Mouse (Mus musculus) CH12.LX (cell line): ENCODE data around the gene Inpp4b. TPM values are rescaled to one million over a fixed set of nuclear protein-coding genes. Genes with fewer than 3 reads are reported as not detected.

ENCODE experiments used
- DNase-seq: peaks from one replicate; pipeline ENCODE4 v3.0.0-alpha.2; 2013; ENCODE audit errors: extremely low read depth
- H3K27ac ChIP-seq: 2 replicates; pipeline ENCODE4 v1.5.1; 2012; ENCODE audit warnings: low read depth, mild to moderate bottlenecking, control low read depth, moderate library complexity; ENCODE audit not compliant: insufficient read depth
- H3K27me3 ChIP-seq: replicated peaks from 2 replicates; pipeline ENCODE3; 2012; ENCODE audit warnings: inconsistent platforms
- H3K36me3 ChIP-seq, 2 experiments: replicated peaks in 1 of 2; 2 replicates each; pipeline versions ENCODE3 to v1.6.1; 2012; ENCODE audit warnings: inconsistent platforms in 1 of 2, low read length in 1 of 2, mild to moderate bottlenecking in 1 of 2, mixed read lengths in 1 of 2, moderate library complexity in 1 of 2; ENCODE audit not compliant: control insufficient read depth in 1 of 2, insufficient read depth in 1 of 2
- H3K4me1 ChIP-seq, 2 experiments: 2 replicates each; pipeline ENCODE4 v1.6.1; 2012; ENCODE audit warnings: inconsistent platforms in 1 of 2, moderate library complexity in 1 of 2; ENCODE audit not compliant: insufficient read depth in 2 of 2, control insufficient read depth in 1 of 2
- H3K4me2 ChIP-seq: 2 replicates; pipeline ENCODE4 v1.6.1; 2012; ENCODE audit warnings: low read depth, mild to moderate bottlenecking, control low read depth; ENCODE audit not compliant: poor library complexity, insufficient read depth, severe bottlenecking
- H3K4me3 ChIP-seq, 3 experiments: fragments of 150-350 bp in 1 of 3; sonication (generic) in 1 of 3; replicated peaks in 1 of 3; 2 replicates each; pipeline versions ENCODE3 to v1.5.1; 2011 to 2012; ENCODE audit warnings: low read depth in 2 of 3, low read length in 2 of 3, mild to moderate bottlenecking in 2 of 3, moderate library complexity in 2 of 3, control low read depth in 1 of 3, improper control_type of control experiment in 1 of 3, inconsistent platforms in 1 of 3, mixed read lengths in 1 of 3; ENCODE audit not compliant: poor library complexity in 1 of 3
- H3K79me2 ChIP-seq: replicated peaks from 2 replicates; pipeline ENCODE4 v1.6.1; 2012; ENCODE audit warnings: mild to moderate bottlenecking, moderate library complexity; ENCODE audit not compliant: control insufficient read depth, poor library complexity, insufficient read depth, severe bottlenecking; ENCODE audit errors: extremely low read depth
- H3K9ac ChIP-seq: 2 replicates; pipeline ENCODE4 v1.6.1; 2012; ENCODE audit warnings: low read depth, mild to moderate bottlenecking, control low read depth, moderate library complexity; ENCODE audit not compliant: insufficient read depth
- H3K9me3 ChIP-seq: replicated peaks from 2 replicates; pipeline ENCODE3; 2012; ENCODE audit warnings: low read length, inconsistent platforms, mixed read lengths
- CHD1 ChIP-seq: IDR thresholded peaks from 2 replicates; pipeline ENCODE4 v1.6.1; 2012; ENCODE audit warnings: low read depth, low read length, improper control_type of control experiment, inconsistent platforms
- CHD2 ChIP-seq: IDR thresholded peaks from 2 replicates; pipeline ENCODE4 v1.6.1; 2011; ENCODE audit warnings: low read length, improper control_type of control experiment
- CTCF ChIP-seq, 2 experiments: IDR thresholded peaks in 1 of 2; conservative IDR thresholded peaks in 1 of 2; 2 replicates each; pipeline ENCODE4 v1.5.1; 2011 to 2012; ENCODE audit warnings: low read depth in 2 of 2, low read length in 2 of 2, improper control_type of control experiment in 1 of 2, inconsistent platforms in 1 of 2, mild to moderate bottlenecking in 1 of 2, moderate library complexity in 1 of 2
- ELF1 ChIP-seq: IDR thresholded peaks from 2 replicates; pipeline ENCODE4 v1.6.1; 2014; ENCODE audit warnings: low read depth, mild to moderate bottlenecking, inconsistent platforms, low read length, improper control_type of control experiment
- EP300 ChIP-seq: IDR thresholded peaks from 2 replicates; pipeline ENCODE4 v1.6.1; 2011; ENCODE audit warnings: low read length, improper control_type of control experiment
- GABPA ChIP-seq: IDR thresholded peaks from 2 replicates; pipeline ENCODE4 v1.6.1; 2012; ENCODE audit warnings: low read depth, low read length, improper control_type of control experiment, inconsistent platforms; ENCODE audit not compliant: insufficient replicate concordance
- IRF4 ChIP-seq: IDR thresholded peaks from 2 replicates; pipeline ENCODE4 v1.6.1; 2014; ENCODE audit warnings: low read depth, mild to moderate bottlenecking, inconsistent platforms, low read length, improper control_type of control experiment
- JUN ChIP-seq: IDR thresholded peaks from 2 replicates; pipeline ENCODE4 v1.6.1; 2011; ENCODE audit warnings: low read depth, mild to moderate bottlenecking, low read length, improper control_type of control experiment, moderate library complexity; ENCODE audit not compliant: insufficient read depth
- MAFK ChIP-seq: IDR thresholded peaks from 2 replicates; pipeline ENCODE4 v1.6.1; 2011; ENCODE audit warnings: low read length, improper control_type of control experiment; ENCODE audit not compliant: insufficient replicate concordance
- MAX ChIP-seq: IDR thresholded peaks from 2 replicates; pipeline ENCODE4 v1.6.1; 2011; ENCODE audit warnings: low read length, improper control_type of control experiment
- MEF2A ChIP-seq: IDR thresholded peaks from 2 replicates; pipeline ENCODE4 v1.6.1; 2014; ENCODE audit warnings: low read depth, mild to moderate bottlenecking, inconsistent platforms, low read length, improper control_type of control experiment, borderline replicate concordance
- MXI1 ChIP-seq: IDR thresholded peaks from 2 replicates; pipeline ENCODE4 v1.6.1; 2011; ENCODE audit warnings: mild to moderate bottlenecking, low read depth, low read length, improper control_type of control experiment
- PAX5 ChIP-seq: IDR thresholded peaks from 2 replicates; pipeline ENCODE4 v1.6.1; 2012; ENCODE audit warnings: low read length, inconsistent platforms, mixed read lengths
- POLR2AphosphoS2 ChIP-seq: IDR thresholded peaks from 2 replicates; pipeline ENCODE4 v1.6.1; 2011; ENCODE audit warnings: low read depth, low read length, improper control_type of control experiment
- RAD21 ChIP-seq: IDR thresholded peaks from 2 replicates; pipeline ENCODE4 v1.6.1; 2011; ENCODE audit warnings: low read depth, mild to moderate bottlenecking, low read length, improper control_type of control experiment, moderate library complexity
- RCOR1 ChIP-seq: conservative IDR thresholded peaks from 2 replicates; pipeline ENCODE4 v1.6.1; 2012; ENCODE audit warnings: low read depth, mild to moderate bottlenecking, inconsistent platforms, low read length, improper control_type of control experiment
- SIN3A ChIP-seq: IDR thresholded peaks from 2 replicates; pipeline ENCODE4 v1.6.1; 2012; ENCODE audit warnings: low read length, improper control_type of control experiment, inconsistent platforms
- SMC3 ChIP-seq: IDR thresholded peaks from 2 replicates; pipeline ENCODE4 v1.6.1; 2011; ENCODE audit warnings: low read depth, low read length, improper control_type of control experiment
- TBP ChIP-seq: conservative IDR thresholded peaks from 2 replicates; pipeline ENCODE4 v1.6.1; 2011; ENCODE audit warnings: low read depth, low read length, improper control_type of control experiment
- UBTF ChIP-seq: IDR thresholded peaks from 2 replicates; pipeline ENCODE4 v1.6.1; 2012; ENCODE audit warnings: low read depth, mild to moderate bottlenecking, inconsistent platforms, low read length, improper control_type of control experiment, moderate library complexity
- USF1 ChIP-seq: IDR thresholded peaks from 2 replicates; pipeline ENCODE4 v1.6.1; 2014; ENCODE audit warnings: low read depth, mild to moderate bottlenecking, inconsistent platforms, low read length, improper control_type of control experiment
- USF2 ChIP-seq: conservative IDR thresholded peaks from 2 replicates; pipeline ENCODE4 v1.6.1; 2011; ENCODE audit warnings: low read depth, low read length, improper control_type of control experiment
- ZC3H11A ChIP-seq: IDR thresholded peaks from 2 replicates; pipeline ENCODE4 v1.6.1; 2012; ENCODE audit warnings: low read depth, mild to moderate bottlenecking, inconsistent platforms, low read length, improper control_type of control experiment
- ZKSCAN1 ChIP-seq: IDR thresholded peaks from 2 replicates; pipeline ENCODE4 v1.6.1; 2012; ENCODE audit warnings: low read depth, inconsistent platforms, low read length, improper control_type of control experiment, borderline replicate concordance
- ZMIZ1 ChIP-seq: IDR thresholded peaks from 2 replicates; pipeline ENCODE4 v1.6.1; 2012; ENCODE audit warnings: low read depth, mild to moderate bottlenecking, inconsistent platforms, low read length, improper control_type of control experiment
- dilution Hi-C: fragments of 300-500 bp; cut with MboI; formaldehyde crosslinking; loops from 2 replicates; pipeline ENCODE4 v1.14.3; 2020; ENCODE audit warnings: low sequenced_read_pairs; ENCODE audit not compliant: extremely low pct_unique_long_range_greater_than_20kb, extremely low pct_ligation_motif_present
- in situ Hi-C: fragments of 300-500 bp; cut with MboI; formaldehyde crosslinking; loops from 3 replicates; pipeline ENCODE4 v1.14.3; 2019; ENCODE audit warnings: low sequenced_read_pairs, low pct_ligation_motif_present, low pct_unique_long_range_greater_than_20kb, mixed read lengths
- polyA plus RNA-seq: library from polyadenylated mRNA; unstranded; fragments of >175 nt; gene quantifications from 2 replicates; pipeline ENCODE4 v1.2.1, GENCODE M21; 2012; ENCODE audit warnings: low read depth; ENCODE audit not compliant: insufficient read length
- total RNA-seq, 2 experiments: library from RNA; depleted of rRNA; stranded (reverse); fragments of 300-350 nt in 1 of 2; fragments of >200 nt in 1 of 2; gene quantifications; 2 replicates each; pipeline ENCODE4 v1.2.3; 2012 to 2014

Gene Inpp4b
- total and polyA plus RNA-seq, 3 experiments = 3.0 to 4.9 (median 3.4) TPM

DNA sequence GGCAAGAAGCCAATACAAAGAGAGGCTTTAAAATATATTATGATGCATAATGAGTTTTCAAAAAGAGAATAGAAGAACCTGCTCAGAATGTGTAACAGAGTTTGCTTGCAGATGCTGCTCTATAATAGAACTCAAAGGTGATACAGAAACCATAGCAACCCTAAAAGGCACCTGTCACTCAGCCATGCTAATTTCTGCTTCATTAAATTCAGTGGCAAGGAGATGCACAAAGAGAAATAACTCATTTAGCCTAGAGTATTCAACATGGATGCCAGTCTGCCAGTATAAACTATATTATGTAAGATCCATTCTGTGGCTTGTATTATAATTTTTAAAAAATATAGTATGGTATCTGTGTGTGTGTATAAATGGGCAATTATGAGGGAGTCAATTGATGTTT lies 807.9 kb downstream of the Inpp4b start:
- dilution Hi-C loops = no loop called here

DNA sequence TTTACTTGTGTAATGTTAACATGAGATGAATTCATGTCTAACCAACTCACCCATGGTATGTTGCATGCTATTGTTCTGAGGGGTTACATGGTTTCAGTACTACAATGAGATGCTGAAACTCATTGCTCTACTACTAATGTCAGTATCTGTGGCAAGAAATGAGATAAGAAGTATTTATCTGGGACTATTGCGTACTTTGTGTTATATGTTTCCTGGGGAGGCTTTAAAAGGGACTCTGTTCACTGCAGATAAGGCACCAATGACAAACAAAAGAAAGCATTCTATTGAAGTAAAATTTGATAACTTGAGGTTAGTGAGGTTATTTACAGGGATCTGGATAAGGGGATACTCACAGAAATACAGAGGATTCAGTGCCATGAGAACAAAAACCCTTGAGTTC lies 815.6 kb downstream of the Inpp4b start:
- in situ Hi-C loops = no loop called here
- H3K9me3 ChIP-seq = peaks cover 4% of the 10 kb centered on the region
- no peaks in the 10 kb centered on the region for H3K79me2 ChIP-seq
- no peak for DNase-seq
- no peak overlapping the region for H3K9ac ChIP-seq
- H3K4me2 ChIP-seq = no peak overlapping the region
- no peak for TF ChIP-seq USF1
- TF ChIP-seq MEF2A = no peak
- TF ChIP-seq UBTF = no peak
- TF ChIP-seq PAX5 = no peak
- no peak for TF ChIP-seq POLR2AphosphoS2
- TF ChIP-seq EP300 = no peak
- no peak for TF ChIP-seq ZKSCAN1
- no peak for TF ChIP-seq RCOR1
- TF ChIP-seq, all 38 proteins: peak for 0
- Histone ChIP-seq H3K27me3 (no peaks in the 10 kb centered on the region), H3K4me3 (no peak overlapping the region), H3K27ac (no peak overlapping the region), H3K4me1 (no peaks in the 10 kb centered on the region), H3K36me3 (no peaks in the 10 kb centered on the region)
- dilution Hi-C loops = no loop called here

More for the DNA sequence above, 807.9 kb downstream of the Inpp4b start:
- H3K36me3 ChIP-seq = no peaks in the 10 kb centered on the region
- peaks cover 4% of the 10 kb centered on the region for H3K9me3 ChIP-seq
- H3K27ac ChIP-seq = no peak overlapping the region
- in situ Hi-C loops = no loop called here
- H3K27me3 ChIP-seq = no peaks in the 10 kb centered on the region
- DNase-seq = no peak
- H3K4me3 ChIP-seq = no peak overlapping the region
- no peak for TF ChIP-seq CHD2
- TF ChIP-seq JUN = no peak
- no peak for TF ChIP-seq TBP
- TF ChIP-seq SMC3 = no peak
- TF ChIP-seq IRF4 = no peak
- TF ChIP-seq SIN3A = no peak
- TF ChIP-seq EP300 = no peak
- no peak for TF ChIP-seq GABPA
- no peak for TF ChIP-seq MAFK
- no peak for TF ChIP-seq USF1
- no peak for TF ChIP-seq CTCF (conservative IDR thresholded peaks at IDR 0.05 in 1 of 2, IDR thresholded peaks at IDR 0.05 in 1 of 2; ENCODE audit: low read depth in 2 of 2, low read length in 2 of 2)
- TF ChIP-seq UBTF = no peak
- TF ChIP-seq CHD1 = no peak
- no peak for TF ChIP-seq ZMIZ1
- TF ChIP-seq MXI1 = no peak
- no peak for TF ChIP-seq RAD21
- no peak for TF ChIP-seq ZC3H11A
- TF ChIP-seq USF2 = no peak
- TF ChIP-seq MAX = no peak
- TF ChIP-seq ELF1 = no peak
- H3K4me2 ChIP-seq = no peak overlapping the region
- H3K4me1 ChIP-seq = no peaks in the 10 kb centered on the region
- no peaks in the 10 kb centered on the region for H3K79me2 ChIP-seq
- no peak overlapping the region for H3K9ac ChIP-seq
